Mouse (Mus musculus) limb, embryonic 11.5 days (tissue): ENCODE results near the gene Rps27l. TPM values are rescaled to one million over a fixed set of nuclear protein-coding genes. Genes with fewer than 3 reads are reported as not detected.

Source experiments
- ATAC-seq: fragments of 200-750 bp; cut with Nextera tagmentation; 2 replicates; pipeline ENCODE4 v1.8.0; 2017; ENCODE audit warnings: low read depth; ENCODE audit not compliant: insufficient number of reproducible peaks, low FRiP score, low TSS enrichment
- DNase-seq: peaks from one replicate; pipeline ENCODE4 v3.0.0-alpha.2; 2015; ENCODE audit warnings: low spot score
- H3K27ac ChIP-seq: fragments of 300-500 bp; sonication (generic); replicated peaks from 2 replicates; pipeline ENCODE4 v1.5.1; 2014; ENCODE audit warnings: low read depth, mild to moderate bottlenecking, low read length
- H3K27me3 ChIP-seq: fragments of 300-500 bp; sonication (generic); 2 replicates; pipeline ENCODE4 v1.6.1; 2014; ENCODE audit warnings: mild to moderate bottlenecking, low read length, mixed read lengths; ENCODE audit not compliant: control insufficient read depth, insufficient read depth
- H3K36me3 ChIP-seq: fragments of 300-500 bp; sonication (generic); 2 replicates; pipeline ENCODE4 v1.6.1; 2014; ENCODE audit warnings: mild to moderate bottlenecking, low read length, moderate library complexity, mixed read lengths; ENCODE audit not compliant: control insufficient read depth, insufficient read depth
- H3K4me1 ChIP-seq: fragments of 300-500 bp; sonication (generic); 2 replicates; pipeline ENCODE4 v1.6.1; 2014; ENCODE audit warnings: low read length, mixed read lengths; ENCODE audit not compliant: control insufficient read depth, insufficient read depth
- H3K4me2 ChIP-seq: fragments of 300-500 bp; sonication (generic); 2 replicates; pipeline ENCODE4 v1.6.1; 2014; ENCODE audit warnings: low read depth, mild to moderate bottlenecking, moderate library complexity; ENCODE audit not compliant: severe bottlenecking
- H3K4me3 ChIP-seq: fragments of 300-500 bp; sonication (generic); 2 replicates; pipeline ENCODE4 v1.5.1; 2014; ENCODE audit warnings: low read depth, low read length
- H3K9ac ChIP-seq: fragments of 300-500 bp; sonication (generic); 2 replicates; pipeline ENCODE4 v1.6.1; 2014; ENCODE audit warnings: mild to moderate bottlenecking, low read length
- H3K9me3 ChIP-seq: fragments of 300-500 bp; sonication (generic); 2 replicates; pipeline ENCODE4 v1.6.1; 2016; ENCODE audit warnings: low read length; ENCODE audit not compliant: control insufficient read depth
- WGBS: fragments of 180-500 bp; shearing (Covaris S2); extraction: QIAGEN DNeasy Blood & Tissue Kit; methylation state at CpG from one replicate; pipeline ENCODE4 v1.1.7; 2014; 5-methylcytosine and 5-hydroxymethylcytosine counted together
- polyA plus RNA-seq: library from polyadenylated mRNA; unstranded; fragments of >200 nt; fragmentation: Nextera tagmentation; extraction: Ambion mirVana; gene quantifications from 2 replicates; pipeline ENCODE4 v1.2.1, GENCODE M21; 2014

Rps27l gene
- polyA plus RNA-seq, 1 experiment from 2014 or later, result 816 TPM

DNA sequence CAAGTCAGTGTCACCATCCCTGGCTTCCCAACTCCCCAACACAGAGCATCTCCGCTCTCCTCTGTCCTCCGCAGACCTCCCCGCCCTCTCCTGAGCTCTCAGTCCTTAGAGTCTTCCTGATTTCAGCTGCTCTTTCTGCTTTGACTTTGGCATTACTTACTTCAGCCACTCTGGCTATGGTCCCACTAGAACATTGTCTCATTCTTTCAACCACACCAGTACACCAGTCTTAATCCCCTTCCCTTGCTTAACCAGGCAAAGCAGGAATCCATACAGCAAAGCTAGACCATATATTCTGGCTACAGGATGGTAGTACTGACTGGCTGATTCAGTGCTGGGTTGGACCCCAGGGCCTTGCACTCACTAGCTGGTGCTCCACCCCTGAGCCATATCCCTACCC is 11.6 kb downstream of the Rps27l start:
- H3K4me1 ChIP-seq, result no peaks in the 10 kb centered on the region
- H3K4me3 ChIP-seq, result no peak overlapping the region
- WGBS, result 84% methylated on average over 3 of the region's 3 CpGs
- ATAC-seq (no peak), DNase-seq (no peak)
- no peak overlapping the region for H3K4me2 ChIP-seq
- no peaks in the 10 kb centered on the region for H3K36me3 ChIP-seq
- no peaks in the 10 kb centered on the region for H3K9me3 ChIP-seq
- H3K9ac ChIP-seq, result no peak overlapping the region
- no peak overlapping the region for H3K27ac ChIP-seq
- no peaks in the 10 kb centered on the region for H3K27me3 ChIP-seq

GRCm38 (mm10) chr9:66961478-66961877 is 15.6 kb downstream of the Rps27l start:
- Histone ChIP-seq H3K27me3 (no peaks in the 10 kb centered on the region), H3K4me1 (no peaks in the 10 kb centered on the region), H3K36me3 (no peaks in the 10 kb centered on the region), H3K27ac (no peak overlapping the region), H3K4me3 (no peak overlapping the region), H3K4me2 (no peak overlapping the region), H3K9ac (no peak overlapping the region), H3K9me3 (no peaks in the 10 kb centered on the region)
- 80% methylated on average over 3 of the region's 3 CpGs for WGBS
- no peak for DNase-seq
- no peak for ATAC-seq

DNA sequence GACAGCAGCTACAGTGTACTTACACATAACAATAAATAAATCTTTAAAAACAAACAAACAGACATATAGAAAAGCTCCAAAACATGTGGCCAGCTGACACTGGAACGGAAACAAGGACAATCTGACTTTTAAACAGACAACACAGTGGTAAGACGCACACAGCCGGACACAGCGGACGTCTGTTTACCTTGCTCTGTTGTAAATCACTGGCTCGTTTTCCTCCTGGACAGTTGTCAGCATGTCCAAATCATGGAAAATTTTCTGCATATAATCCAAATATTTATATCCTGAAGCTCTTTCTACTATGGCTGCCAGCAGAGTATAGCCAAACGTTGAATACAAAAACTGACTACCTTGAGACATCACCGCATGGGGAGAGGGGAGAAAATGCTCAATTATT is 21.6 kb downstream of the Rps27l start:
- no peaks in the 10 kb centered on the region for H3K4me1 ChIP-seq
- DNase-seq (no peak), ATAC-seq (no peak)
- H3K4me2 ChIP-seq, result no peak overlapping the region
- WGBS, result 88% methylated on average over 8 of the region's 8 CpGs
- H3K9me3 ChIP-seq, result no peaks in the 10 kb centered on the region
- H3K9ac ChIP-seq, result no peak overlapping the region
- no peaks in the 10 kb centered on the region for H3K36me3 ChIP-seq
- no peak overlapping the region for H3K27ac ChIP-seq
- H3K27me3 ChIP-seq, result no peaks in the 10 kb centered on the region
- H3K4me3 ChIP-seq, result no peak overlapping the region

DNA sequence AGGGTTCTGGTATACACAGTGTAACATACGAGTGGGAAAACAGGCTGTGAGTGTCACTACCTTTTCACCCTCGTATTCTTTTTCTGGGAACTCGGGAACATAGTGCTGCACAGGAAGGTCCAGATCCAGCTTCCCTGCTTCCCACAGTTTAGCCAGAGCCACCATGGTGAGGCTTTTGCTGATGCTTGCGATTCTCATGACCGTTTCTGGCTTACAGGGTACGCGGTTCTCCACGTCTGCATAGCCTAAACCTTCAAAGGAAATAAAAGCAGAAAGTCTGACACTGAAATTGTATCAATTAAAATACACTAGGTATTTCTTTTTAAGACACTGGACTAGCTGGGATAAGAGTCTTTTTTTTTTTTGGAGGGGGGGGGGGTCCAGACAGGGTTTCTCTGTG is 25.2 kb downstream of the Rps27l start:
- no peaks in the 10 kb centered on the region for H3K4me1 ChIP-seq
- WGBS, result 89% methylated on average over 8 of the region's 8 CpGs
- H3K27ac ChIP-seq, result no peak overlapping the region
- no peak overlapping the region for H3K4me2 ChIP-seq
- DNase-seq, result no peak
- no peak for ATAC-seq
- H3K36me3 ChIP-seq, result no peaks in the 10 kb centered on the region
- H3K4me3 ChIP-seq, result no peak overlapping the region
- H3K9me3 ChIP-seq, result no peaks in the 10 kb centered on the region
- H3K27me3 ChIP-seq, result no peaks in the 10 kb centered on the region
- H3K9ac ChIP-seq, result no peak overlapping the region

GRCm38 (mm10) chr9:66974721-66975225 is 28.9 kb downstream of the Rps27l start:
- no peaks in the 10 kb centered on the region for H3K27me3 ChIP-seq

DNA sequence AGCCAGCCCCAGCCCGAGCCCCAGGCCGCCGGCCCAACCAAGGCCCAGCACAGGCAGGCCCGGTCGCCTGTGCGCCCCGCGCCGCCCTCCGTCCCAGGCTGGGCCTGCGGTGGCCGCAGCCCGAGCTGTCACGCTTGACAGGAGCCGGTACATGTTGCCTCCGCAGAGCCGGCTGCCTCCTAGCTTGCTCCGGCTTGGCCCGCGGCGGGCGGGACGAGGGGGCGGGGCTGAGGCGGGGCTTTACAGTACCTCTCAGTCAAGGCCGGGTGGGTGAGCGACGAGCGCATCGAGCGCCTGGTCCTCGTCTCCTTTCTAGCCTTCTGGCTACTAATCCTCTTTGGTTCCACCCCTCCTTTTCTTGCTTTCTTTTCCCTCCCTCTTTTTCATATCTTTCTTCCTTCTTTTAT is 29.4 kb downstream of the Rps27l start, which contains the start of gene Lactb:
Gene Lactb, minus strand, starts transcription at position 246 of the 407 bp plus-strand sequence.
- WGBS, result 0% methylated on average over 32 of the region's 32 CpGs
- H3K27ac ChIP-seq, result peak within 1 kb of the TSS; percentile 53; the same call in 1 of the 2 replicates
- peak; percentile 88 for ATAC-seq

More at GRCm38 (mm10) chr9:66974721-66975225, 28.9 kb downstream of the Rps27l start:
- WGBS, result under 1% methylated on average over 41 of the region's 41 CpGs
- H3K4me2 ChIP-seq, result peak overlapping the region; percentile 81
- peak overlapping the region; percentile 47 for H3K9ac ChIP-seq
- no peaks in the 10 kb centered on the region for H3K9me3 ChIP-seq
- H3K4me1 ChIP-seq, result no peaks in the 10 kb centered on the region
- ATAC-seq, result peak; percentile 82
- H3K36me3 ChIP-seq, result no peaks in the 10 kb centered on the region
- peak overlapping the region; percentile 53; the same call in 1 of the 2 replicates for H3K27ac ChIP-seq
- H3K4me3 ChIP-seq, result peak overlapping the region; percentile 78
- DNase-seq, result peak; percentile 88

GRCm38 (mm10) chr9:66977121-66977520 is 31.2 kb downstream of the Rps27l start:
- Histone ChIP-seq H3K27me3 (no peaks in the 10 kb centered on the region), H3K4me3 (no peak overlapping the region), H3K4me1 (no peaks in the 10 kb centered on the region), H3K27ac (no peak overlapping the region), H3K36me3 (no peaks in the 10 kb centered on the region), H3K9ac (no peak overlapping the region), H3K4me2 (no peak overlapping the region), H3K9me3 (no peaks in the 10 kb centered on the region)
- DNase-seq, result no peak
- 79% methylated on average over 5 of the region's 5 CpGs for WGBS
- no peak for ATAC-seq

More for the DNA sequence above, 29.4 kb downstream of the Rps27l start, which contains the start of gene Lactb:
- peak within 1 kb of the TSS; percentile 47 for H3K9ac ChIP-seq
- H3K4me3 ChIP-seq, result peak within 1 kb of the TSS; percentile 78
- H3K9me3 ChIP-seq, result no peaks in the 10 kb centered on the region
- H3K36me3 ChIP-seq, result no peaks in the 10 kb centered on the region
- no peaks in the 10 kb centered on the region for H3K27me3 ChIP-seq
- H3K4me2 ChIP-seq, result peak within 1 kb of the TSS; percentile 81
- no peaks in the 10 kb centered on the region for H3K4me1 ChIP-seq
- peak; percentile 97 for DNase-seq

- Histone ChIP-seq H3K4me3 (no peak overlapping the region), H3K36me3 (no peaks in the 10 kb centered on the region), H3K4me2 (no peak overlapping the region), H3K9ac (no peak overlapping the region), H3K4me1 (no peaks in the 10 kb centered on the region), H3K27ac (no peak overlapping the region), H3K27me3 (no peaks in the 10 kb centered on the region), H3K9me3 (no peaks in the 10 kb centered on the region)
- ATAC-seq (no peak), DNase-seq (no peak)
- WGBS, result 92% methylated on average over 1 of the region's 1 CpGs
These were observed 32.1 kb downstream of the Rps27l start for GRCm38 (mm10) chr9:66977982-66978381.

GRCm38 (mm10) chr9:66978468-66978867 is 32.6 kb downstream of the Rps27l start:
- Histone ChIP-seq H3K9me3 (no peaks in the 10 kb centered on the region), H3K9ac (no peak overlapping the region), H3K36me3 (no peaks in the 10 kb centered on the region), H3K27ac (no peak overlapping the region), H3K27me3 (no peaks in the 10 kb centered on the region), H3K4me3 (no peak overlapping the region), H3K4me2 (no peak overlapping the region), H3K4me1 (no peaks in the 10 kb centered on the region)
- DNase-seq (no peak), ATAC-seq (no peak)
- 76% methylated on average over 1 of the region's 1 CpGs for WGBS
